Mouse (Mus musculus) mouse trophoblast stem cell (cell line): ENCODE data around the gene Duoxa2.

ENCODE experiments used
- in situ Hi-C, 2 experiments: fragments of 300-500 bp; cut with MseI, MboI; formaldehyde crosslinking; loops; 2 replicates in 1 of 2; 3 replicates in 1 of 2; pipeline ENCODE4 v1.15.1; 2025

Gene Duoxa2

DNA sequence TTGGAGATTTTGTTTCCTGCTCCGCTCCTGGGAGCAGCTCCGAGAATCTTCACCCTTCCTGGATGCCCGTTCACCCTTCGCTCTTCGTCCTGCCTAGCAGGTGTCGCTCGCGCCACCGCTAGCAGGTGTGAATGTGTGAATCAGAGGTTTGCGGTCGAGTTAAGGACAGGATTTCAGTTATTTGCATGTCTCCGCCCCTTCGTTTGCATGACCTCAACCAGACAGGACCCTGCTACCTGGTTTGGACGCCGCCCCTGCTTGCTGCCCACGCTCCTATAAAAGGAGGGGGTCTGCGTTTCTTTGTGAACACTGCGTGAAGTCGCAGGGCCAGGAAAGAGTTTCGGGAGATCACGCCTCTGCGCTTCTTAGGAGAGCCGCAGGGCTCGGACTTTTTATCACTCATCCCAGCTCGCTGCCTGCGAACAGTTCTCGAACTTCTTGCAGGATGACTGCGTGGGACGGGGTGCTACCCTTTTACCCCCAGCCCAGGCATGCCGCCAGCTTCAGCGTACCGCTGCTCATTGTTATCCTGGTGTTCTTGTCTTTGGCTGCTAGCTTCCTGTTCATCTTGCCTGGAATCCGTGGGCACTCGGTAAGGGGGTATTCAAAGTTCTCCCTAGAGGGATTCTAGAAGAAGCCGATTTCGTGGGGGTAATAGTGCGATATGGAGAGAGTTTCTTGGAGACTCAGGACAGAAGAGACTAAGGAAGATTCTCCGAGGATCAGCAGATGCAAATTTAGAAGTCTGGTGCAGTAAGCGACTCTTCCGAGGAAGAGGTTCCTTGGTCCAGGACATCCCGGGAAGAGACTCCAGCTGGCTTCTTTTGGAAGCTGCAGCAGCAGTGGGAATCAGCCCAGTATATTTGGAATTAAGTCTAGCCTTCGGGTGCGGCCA is at the start of gene Duoxa2:
Gene Duoxa2, plus strand, starts transcription at position 305 of the 895 bp plus-strand sequence.
- in situ Hi-C loops: no loop called here

DNA sequence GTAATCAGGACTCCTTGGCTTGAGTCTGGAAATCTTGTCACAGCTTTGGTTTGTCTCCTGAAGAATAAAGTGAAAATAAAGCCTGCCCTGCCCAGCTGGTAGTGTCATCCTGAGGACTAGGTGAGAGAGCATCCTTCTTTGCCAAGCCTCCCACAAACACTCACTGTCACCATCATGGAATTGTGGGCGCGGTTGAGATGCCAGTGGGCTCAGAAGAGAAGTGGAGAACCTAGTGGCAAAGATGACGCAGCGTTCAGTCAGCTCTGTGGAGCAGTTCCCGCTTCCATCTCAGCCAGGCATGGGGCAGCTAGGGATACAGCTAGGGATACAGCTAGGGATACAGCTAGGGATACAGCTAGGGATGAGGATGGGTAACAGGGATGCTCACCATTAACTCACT is 42.7 kb upstream of the Duoxa2 start:
- in situ Hi-C loops: no loop called here

DNA sequence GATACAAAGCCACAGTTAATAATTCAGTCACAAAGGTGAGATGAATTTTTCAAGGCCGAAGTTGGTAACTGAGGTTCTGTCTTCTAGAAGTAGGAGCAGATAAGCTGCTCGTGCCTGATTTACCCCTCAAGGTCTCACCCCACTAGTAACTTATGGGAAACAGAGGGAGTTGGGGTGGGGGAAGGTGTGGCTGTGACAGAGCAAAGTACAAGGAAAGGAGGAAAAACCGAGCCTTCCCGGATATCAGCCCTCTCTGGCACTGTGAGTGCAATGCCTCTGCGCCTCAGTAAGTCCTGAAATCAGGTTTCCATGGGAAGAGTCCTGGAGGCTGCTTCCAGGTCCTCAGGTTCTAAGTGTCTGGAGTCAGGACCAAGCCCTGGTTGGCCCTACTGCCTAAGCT is 38.0 kb upstream of the Duoxa2 start:
- in situ Hi-C loops: no loop called here

DNA sequence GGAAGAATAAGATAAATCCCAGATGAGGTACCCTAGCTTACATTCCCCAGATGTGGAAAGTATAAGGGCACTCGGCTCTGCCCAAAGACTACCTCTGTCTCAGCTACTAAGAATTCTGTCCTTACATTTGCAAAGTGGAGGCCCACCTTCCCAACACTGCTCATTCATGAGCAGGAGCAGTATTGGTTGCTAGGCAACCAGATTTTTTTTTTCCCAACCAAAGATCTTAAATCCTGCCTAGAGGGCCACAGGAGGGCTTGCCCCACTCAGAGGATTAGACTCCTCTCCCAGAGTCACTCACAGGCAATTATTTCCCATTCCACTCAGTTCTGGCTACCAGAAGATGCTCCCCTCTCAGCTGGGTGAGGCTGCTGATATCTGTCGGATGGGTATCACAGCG is 34.0 kb upstream of the Duoxa2 start:
- in situ Hi-C loops: no loop called here

DNA sequence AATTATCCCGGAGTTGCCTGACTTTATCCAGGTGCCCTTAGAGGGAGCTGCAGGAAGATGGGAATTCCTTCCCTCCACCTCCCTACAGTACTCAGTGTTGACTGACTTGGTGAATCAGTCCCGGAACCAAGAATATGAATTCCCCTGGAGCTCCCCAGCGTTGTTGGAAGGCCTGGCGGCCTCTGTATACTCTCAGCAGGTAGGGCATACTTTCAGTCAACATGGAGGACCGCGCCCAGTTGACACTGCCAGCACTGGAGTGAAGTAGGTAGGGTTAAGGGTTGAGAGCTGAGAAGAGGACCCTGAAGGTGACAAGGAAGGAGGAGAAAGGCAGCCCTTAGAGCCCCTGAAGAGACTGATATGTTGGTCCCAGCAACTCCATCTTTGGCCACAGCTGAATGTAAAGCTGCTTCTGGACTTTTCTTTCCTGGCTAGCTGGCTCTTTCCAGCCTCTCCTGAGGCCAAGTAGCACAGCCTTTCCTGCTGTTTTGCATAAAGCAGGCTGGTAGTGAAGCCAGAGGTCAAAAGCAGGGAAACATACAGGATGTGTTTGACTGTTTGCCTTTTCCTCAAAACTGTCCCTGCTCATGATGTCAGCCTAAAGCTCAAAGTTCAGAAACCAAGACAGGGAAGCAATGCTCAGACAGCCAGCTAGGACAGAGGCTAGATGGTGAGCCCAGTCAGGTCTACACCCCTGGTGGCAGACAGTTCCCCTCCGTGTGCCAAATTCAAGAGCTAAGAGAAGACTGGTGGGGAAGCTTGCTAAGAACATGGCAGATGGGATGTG is 32.1 kb upstream of the Duoxa2 start:
- in situ Hi-C loops: no loop called here

DNA sequence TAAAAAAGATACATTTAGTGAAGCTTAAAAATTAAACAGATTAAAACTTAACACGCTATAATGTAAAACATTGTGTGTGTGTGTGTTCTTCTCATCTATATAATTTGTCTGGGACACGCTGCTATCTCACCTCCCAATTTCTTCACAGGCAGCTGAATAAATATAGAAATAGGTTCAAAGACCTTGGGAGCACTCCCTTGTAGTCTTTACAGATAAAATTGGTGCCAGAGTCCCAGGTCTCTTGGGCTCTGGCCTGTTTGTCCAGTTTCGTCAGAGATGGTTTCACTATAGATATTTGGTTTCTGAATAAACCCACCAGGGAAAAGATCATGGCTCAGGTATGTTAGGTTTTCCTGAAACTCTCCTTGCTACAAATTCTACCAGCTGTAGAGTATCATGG is 19.9 kb upstream of the Duoxa2 start:
- in situ Hi-C loops: no loop called here

DNA sequence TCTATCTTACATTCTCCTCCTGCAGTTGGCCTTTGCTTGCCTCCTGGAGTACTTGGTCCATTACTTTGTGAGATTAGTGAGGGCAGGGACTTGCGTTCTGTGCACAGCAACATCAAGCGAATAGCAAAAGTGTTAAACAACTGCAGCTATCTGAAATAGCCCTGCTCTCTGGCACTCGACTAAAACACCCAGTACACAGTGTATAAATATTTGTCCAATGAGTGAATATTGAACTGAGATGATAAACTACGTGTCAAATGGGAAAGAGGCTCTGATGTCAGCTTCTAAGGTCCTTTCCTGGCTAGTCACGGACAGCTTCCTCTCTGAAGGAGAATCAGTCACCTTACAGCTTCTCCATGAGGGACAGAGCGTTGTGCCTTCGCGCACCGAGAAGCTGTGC is 14.6 kb upstream of the Duoxa2 start:
- in situ Hi-C loops: no loop called here

DNA sequence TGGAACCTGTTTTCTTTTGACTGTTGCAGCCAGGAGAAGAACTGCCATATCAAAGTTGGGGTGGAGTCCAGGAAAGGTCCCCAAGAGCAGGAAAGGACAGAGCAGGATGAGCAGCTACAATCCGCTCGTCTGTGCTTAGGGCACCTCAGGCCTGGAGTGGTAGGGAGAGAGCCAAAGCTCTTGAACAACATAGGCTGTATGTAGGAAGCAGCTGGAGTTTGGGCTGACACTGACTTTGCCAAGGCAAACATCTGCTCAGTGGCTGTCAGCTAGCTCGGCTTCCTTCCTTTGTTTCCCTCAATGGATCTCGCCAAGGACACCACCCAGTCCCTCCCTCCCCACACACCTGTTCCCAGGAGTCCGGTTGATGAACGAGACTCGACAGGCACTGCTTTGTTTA is 12.6 kb upstream of the Duoxa2 start:
- in situ Hi-C loops: no loop called here

DNA sequence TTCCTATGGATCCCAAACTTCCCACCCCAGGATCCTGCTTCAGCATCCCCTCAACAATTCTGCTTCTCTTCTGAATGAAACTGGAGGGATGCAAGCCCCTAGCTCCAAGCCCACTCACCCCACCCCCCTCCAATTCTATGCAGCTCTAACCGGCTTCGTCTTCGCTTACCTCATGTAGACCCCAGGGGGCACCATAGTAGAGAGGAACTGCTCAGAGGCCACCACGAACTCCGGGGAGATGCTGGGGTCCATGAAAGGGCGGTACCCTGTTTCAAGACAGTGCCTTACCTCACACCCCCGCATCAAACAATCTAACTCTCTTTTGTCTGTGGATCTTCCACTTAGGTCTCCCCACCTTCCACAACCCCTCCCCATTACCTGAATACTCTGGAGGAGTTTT is 3.8 kb upstream of the Duoxa2 start:
- in situ Hi-C loops: no loop called here

DNA sequence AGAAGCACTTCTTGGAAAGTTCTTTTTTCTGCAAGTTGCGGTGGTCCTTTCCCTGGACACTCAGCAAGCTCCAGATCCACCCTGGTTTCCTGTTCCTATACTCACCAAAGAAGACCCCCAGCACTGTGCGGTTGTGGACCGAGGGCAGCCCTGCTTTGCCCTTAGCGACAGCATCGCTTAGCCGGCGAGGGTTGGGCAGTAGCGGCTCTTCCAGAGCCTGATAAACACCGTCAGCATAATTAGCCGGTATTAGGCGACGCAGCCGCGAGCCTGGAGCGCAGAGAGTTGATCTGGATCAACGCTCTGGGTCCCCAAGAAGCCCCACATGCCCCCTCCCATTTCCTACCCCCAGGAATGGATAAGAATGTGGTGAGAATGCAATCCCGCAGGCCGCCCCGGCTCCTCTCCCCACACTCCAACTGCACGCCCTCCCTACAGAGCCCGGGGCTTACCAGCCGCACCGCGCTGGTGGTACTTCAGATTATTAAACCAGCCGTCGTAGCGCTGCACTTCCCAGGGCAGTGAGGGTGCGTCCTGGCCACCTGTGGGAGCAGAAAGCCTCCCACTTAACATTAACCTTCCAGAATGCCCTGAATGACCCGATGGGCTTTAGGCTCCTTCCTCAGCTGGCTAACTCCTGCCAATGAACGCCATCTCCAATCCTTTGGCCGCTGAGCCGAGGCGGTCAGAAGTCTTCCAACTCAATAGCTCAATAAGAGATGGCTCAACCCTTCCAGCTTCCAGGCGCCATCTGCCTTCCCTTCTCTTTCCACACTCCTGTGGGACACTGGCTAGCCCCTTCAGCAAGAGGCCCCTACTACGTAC is 1.2 kb upstream of the Duoxa2 start:
- in situ Hi-C loops: no loop called here

DNA sequence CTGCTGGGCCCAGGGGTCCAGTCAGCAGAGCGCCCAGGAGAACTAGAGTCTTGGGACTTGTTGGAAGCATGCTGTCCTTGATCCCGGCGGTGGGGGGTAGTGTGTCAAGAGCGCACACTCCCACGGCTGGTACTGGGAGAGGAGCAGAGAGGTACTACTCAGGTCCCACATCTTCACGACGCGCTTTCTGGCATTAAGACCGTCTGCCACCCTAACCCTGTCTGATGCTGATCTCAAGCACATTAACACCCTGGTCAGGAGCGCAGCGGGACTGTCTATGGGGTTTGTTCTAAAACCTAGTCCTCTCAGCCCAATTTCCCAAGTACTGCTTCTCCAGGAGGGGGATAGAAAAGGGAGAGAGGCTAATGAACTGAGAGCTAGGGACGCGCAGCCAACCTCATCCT is 602 bp upstream of the Duoxa2 start, which contains the start of gene Duox2:
Gene Duox2, minus strand, starts transcription at position 354 of the 404 bp plus-strand sequence.
- in situ Hi-C loops: no loop called here

DNA sequence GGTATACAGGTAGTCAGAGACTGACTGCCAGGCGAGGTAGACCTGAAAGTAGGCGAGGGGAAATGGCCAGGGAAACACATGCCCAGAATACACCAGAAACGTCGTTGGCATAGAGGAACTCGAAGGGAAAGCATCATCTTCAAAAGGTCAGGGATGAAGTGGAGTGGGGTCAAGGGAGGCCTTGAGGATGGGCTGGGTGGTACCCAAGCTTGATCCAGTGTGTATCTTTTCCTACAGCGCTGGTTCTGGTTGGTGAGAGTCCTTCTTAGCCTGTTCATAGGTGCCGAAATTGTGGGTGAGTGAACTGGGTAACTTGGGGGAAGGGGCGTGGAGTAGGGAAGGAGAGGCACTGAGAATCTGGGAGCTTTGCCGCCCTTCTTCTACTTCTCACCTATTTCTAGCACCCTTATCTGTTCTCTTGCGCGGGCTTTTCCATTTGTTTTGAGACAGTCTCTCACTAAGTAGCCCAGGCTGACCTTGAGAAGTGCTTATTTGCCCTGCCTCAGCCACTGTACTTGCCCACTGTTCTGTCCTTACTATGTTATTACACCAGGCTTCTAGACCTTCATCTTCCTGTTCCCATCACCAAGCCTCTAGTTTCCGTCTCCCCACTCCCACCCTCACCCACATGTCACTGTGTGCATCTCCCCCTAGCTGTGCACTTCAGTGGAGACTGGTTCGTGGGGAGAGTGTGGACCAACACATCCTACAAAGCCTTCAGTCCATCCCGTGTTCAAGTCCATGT is 1.4 kb downstream of the Duoxa2 start:
- in situ Hi-C loops: loop anchor here (5.0 to 10.0 kb wide), 2 partner anchors 105 to 108 kb away; no protein-coding TSS in a partner anchor

DNA sequence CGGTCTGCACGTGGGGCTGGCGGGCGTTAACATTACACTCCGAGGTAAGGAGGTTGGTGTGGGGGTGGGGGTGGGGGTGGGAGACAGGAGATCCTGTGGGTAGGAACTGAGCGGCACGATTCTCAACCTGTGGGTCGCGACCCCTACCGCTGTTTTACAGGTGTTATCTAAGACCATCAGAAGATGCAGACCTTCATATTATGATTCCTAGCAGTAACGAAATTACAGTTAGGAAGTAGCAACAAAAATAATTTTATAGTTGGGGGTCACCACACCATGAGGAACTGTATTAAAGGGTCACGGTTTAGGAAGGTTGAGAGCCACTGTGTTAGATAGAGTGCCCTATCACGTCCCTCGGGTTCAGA is 1.9 kb downstream of the Duoxa2 start:
- in situ Hi-C loops: loop anchor here (5.0 to 10.0 kb wide), 2 partner anchors 106 to 108 kb away; no protein-coding TSS in a partner anchor

DNA sequence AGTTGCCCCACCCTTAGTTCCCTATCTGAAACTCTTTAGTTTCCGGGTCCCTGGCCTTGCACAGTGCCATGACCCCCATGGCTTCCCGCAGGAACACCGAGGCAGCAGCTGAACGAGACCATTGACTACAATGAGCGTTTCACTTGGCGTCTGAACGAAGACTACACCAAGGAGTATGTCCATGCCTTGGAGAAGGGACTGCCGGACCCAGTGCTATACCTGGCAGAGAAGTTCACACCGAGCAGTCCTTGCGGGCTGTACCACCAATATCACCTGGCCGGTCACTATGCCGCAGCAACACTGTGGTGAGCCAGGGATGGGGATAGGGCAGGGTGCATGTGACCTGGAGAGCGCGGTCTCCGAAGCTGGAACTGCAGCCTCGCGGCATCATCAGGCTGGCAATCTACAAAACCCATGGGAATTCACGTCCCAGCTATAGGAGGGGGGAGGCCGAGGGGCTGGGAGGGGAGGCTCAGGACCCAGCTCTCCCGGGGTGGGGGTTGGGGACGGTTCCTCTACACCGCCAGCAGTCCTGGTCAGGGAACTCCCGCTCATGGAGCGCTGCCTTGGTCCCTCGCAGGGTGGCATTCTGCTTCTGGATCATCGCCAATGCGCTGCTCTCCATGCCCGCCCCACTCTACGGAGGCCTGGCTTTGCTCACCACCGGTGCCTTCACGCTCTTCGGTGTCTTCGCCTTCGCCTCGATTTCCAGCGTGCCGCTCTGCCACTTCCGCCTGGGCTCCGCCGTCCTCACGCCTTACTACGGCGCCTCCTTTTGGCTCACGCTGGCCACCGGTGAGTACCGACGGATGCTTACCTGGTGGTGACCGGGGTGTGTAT is 2.6 kb downstream of the Duoxa2 start:
- in situ Hi-C loops: loop anchor here (5.0 to 10.0 kb wide), 2 partner anchors 106 to 109 kb away; no protein-coding TSS in a partner anchor

DNA sequence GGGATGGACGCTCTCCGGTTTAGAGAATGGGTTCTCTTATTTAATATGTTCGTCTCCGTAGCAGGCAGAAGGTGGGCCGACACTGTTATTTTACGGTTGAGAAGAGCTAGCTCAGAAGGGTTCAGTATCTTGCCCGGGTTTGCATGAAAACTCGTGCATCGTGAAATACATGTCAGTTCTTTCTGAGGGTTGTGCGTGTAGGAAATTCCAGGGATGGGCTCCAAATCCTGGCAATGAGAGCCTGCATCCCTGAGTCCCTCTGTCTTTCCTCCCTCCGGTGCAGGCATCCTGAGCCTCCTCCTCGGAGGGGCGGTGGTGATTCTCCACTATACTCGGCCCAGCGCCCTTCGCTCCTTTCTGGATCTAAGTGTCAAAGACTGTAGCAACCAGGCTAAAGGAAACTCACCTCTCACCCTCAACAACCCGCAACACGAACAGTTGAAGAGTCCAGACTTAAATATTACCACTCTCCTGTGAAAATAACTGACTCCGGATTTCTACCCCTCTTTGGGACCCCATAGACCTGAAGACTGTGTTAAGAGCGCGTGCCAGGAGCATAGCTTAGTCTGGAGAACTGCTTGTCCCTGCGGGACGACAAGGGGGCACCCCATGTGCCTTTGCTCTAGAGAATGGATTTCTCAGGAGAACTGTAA is 3.3 kb downstream of the Duoxa2 start:
- in situ Hi-C loops: loop anchor here (5.0 to 10.0 kb wide), 2 partner anchors 107 to 110 kb away; no protein-coding TSS in a partner anchor

DNA sequence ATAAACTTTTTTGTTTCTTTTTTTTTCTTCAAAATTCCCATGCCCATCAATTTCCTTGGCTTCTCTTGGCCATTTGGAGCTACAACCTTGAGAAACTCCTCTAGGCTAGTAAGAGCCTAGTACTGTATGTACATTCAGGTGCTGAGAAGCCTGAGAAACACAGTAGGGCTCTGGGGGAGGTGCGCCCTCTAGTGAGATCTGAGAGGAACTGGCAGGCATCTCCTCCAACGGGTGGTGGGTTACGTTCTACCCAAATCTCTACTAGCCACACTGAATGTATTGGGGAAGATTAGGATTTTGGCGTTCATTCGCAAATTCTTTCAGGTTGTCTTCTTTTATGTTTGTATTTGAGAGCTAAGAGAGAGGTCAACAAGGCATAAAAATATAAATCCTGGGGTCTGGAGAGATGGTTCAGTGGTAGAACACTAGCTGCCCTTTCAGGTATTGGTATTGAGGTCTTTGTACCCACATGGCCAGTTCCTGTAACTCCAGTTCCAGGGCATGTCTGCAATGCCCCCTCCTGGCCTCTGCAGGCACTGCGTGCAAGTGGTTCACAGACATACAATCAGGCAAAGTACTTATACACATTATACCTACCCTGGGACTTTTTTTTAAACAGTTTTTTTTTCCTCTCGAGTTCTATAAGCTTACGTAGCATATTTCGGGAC is 4.0 kb downstream of the Duoxa2 start:
- in situ Hi-C loops: loop anchor here (5.0 to 10.0 kb wide), 2 partner anchors 108 to 110 kb away; no protein-coding TSS in a partner anchor

DNA sequence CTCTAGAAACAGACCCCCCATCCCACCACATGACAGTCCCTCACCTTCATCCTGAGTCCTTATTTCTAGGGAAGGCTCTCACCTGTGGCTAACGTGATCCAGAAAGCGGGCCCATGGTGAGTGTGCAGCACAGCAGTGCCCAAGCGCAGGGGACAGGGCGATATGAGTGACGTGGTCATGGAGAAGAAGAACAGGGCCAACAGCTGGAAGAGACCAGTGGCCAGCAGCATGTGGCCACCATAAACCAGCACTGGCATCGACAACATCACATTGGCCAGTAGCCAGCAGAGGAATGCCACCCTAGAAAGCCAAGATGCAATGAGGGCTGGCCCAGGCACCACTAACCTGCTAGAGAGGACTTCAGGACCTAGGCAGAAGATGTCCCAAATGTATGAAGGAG is 5.8 kb downstream of the Duoxa2 start:
- in situ Hi-C loops: loop anchor here (5.0 to 10.0 kb wide), 2 partner anchors 110 to 112 kb away; no protein-coding TSS in a partner anchor

DNA sequence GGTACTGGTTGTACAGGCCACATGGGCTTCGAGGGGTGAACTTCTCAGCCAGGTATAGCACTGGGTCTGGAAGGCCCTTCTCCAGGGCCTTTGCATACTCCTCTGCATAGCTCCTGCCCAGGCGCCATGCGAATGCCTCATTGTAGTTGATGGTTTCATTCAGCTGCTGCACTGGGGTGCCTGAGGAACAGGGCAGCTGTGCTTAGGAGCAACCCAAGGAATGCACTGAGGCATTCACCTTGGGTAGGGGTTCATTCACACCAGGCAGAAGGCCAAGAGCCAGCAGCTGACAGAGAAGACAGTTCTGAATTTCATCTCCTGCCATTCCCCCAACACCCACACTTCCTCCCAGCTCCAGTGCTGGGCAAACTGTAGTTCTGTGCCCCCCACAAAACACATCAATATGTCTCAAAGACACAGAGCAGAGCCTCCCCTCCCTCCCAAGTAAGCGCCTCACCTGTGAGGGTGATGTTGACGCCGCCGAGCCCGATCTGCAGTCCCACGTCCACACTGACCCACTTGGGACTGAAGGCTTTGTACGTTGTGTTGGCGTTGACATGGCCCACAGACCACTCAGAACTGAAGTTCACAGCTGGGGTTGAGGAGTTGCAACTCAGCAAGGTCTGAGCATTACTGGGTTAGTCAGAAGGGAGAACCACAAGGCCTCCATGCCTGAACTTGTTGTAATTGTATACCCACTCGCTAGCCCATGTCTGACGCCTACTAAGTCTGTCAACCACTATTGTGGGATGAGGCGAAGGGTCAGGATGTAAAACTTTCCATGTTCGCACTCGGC is 6.6 kb downstream of the Duoxa2 start:
- in situ Hi-C loops: loop anchor here in 1 of 2 experiments (10.0 kb wide), 1 partner anchor 110 kb away; no protein-coding TSS in a partner anchor
